In the genomic region with DNA sequence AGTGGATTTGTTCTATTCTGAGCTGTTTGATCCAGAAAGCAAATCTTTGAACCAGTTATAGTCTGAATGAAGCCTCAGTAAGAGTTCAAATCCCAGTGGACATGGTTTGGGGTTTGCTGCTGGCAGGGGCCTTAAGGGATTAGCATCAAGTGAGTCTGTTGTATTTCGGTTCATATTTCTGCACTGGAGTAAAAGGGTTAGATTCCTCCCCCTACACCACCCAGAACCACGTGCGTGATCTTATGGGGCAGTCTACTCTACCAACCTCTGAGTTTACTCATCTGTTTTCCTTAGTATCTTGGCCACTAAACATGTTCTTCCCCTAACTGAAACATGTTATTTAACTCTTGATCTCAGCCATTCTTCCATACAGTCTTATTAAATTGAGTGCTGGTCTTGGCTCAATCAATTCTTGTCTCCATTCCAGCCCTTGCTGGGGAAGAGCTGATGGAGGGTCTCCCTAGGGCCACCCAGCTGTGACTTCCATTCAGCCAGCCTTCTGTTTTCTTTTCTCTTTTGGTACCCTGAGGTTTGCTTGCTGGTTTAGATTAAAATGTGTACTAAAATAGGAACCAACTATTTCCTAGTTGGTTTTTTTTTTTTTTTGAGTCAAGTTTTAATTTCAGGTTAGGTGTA, we compare ENCODE assay signal across 23 mouse cellular contexts. TPM values are rescaled to one million over a fixed set of nuclear protein-coding genes. Genes with fewer than 3 reads are reported as not detected.
"Had no signal": no experiment of that assay in that cellular context is flagged by ENCODE, and none has a peak within 500 bp of the region (broad histone marks: within the 10 kb centered on the region; RNA-seq: fewer than 3 reads in every experiment).

No protein-coding gene starts in this region.

- H3K36me3 ChIP-seq: liver, embryonic 15.5 days; lung, embryonic 15.5 days; midbrain, embryonic 10.5 days; midbrain, embryonic 13.5 days; neural tube, embryonic 13.5 days; neural tube, embryonic 15.5 days; stomach, embryonic 15.5 days had no signal

- H3K27me3 ChIP-seq: liver, embryonic 15.5 days; lung, embryonic 15.5 days; midbrain, embryonic 13.5 days; neural tube, embryonic 13.5 days; neural tube, embryonic 15.5 days; stomach, embryonic 15.5 days had no signal

- DNase-seq: liver, postnatal 0 days; lung, adult 2 months; lung, postnatal 14 days; lung, postnatal 4 days; right cerebral cortex, postnatal 14 days; thymus, adult 2 months; thymus, postnatal 25 days; thymus, postnatal 4 days had no signal

- H3K4me2 ChIP-seq: liver, embryonic 15.5 days; lung, embryonic 15.5 days; midbrain, embryonic 13.5 days; neural tube, embryonic 13.5 days; neural tube, embryonic 15.5 days; stomach, embryonic 15.5 days had no signal

- H3K9me3 ChIP-seq: liver, embryonic 15.5 days; lung, embryonic 15.5 days; midbrain, embryonic 10.5 days; midbrain, embryonic 13.5 days; neural tube, embryonic 13.5 days; neural tube, embryonic 15.5 days; stomach, embryonic 15.5 days had no signal

- ATAC-seq: liver, postnatal 0 days; lung, postnatal 0 days; midbrain, embryonic 13.5 days; midbrain, embryonic 16.5 days had no signal

- H3K27ac ChIP-seq: liver, embryonic 15.5 days; lung, embryonic 15.5 days; midbrain, embryonic 10.5 days; midbrain, embryonic 13.5 days; neural tube, embryonic 13.5 days; neural tube, embryonic 15.5 days; stomach, embryonic 15.5 days; stomach, postnatal 0 days had no signal

- H3K9ac ChIP-seq: liver, embryonic 15.5 days; liver, postnatal 0 days; lung, embryonic 15.5 days; midbrain, embryonic 13.5 days; neural tube, embryonic 13.5 days; neural tube, embryonic 15.5 days; stomach, embryonic 15.5 days had no signal

- H3K4me3 ChIP-seq: liver, embryonic 15.5 days; lung, embryonic 15.5 days; midbrain, embryonic 10.5 days; midbrain, embryonic 13.5 days; myocyte; neural tube, embryonic 13.5 days; neural tube, embryonic 15.5 days; stomach, embryonic 15.5 days had no signal

- H3K4me1 ChIP-seq: liver, embryonic 15.5 days; lung, embryonic 15.5 days; midbrain, embryonic 10.5 days; midbrain, embryonic 13.5 days; stomach, embryonic 15.5 days had no signal

RNA-seq across cellular contexts. Expression of a gene that starts 11.3 kb away (rescaled TPM):
- total RNA-seq: megakaryocyte, adult 5-6 weeks had no signal

RNA-seq across cellular contexts. Expression of a gene that starts 38.1 kb away (rescaled TPM):
- total RNA-seq: megakaryocyte, adult 5-6 weeks; megakaryocyte-erythroid progenitor cell, adult 5-6 weeks had no signal
- polyA plus RNA-seq: liver, postnatal 0 days; lung, adult 2 months; lung, postnatal 0 days; spleen, adult 2 months; testis, adult 2 months had no signal
